8 mouse cellular contexts compared by ENCODE assay signal in the genomic region with DNA sequence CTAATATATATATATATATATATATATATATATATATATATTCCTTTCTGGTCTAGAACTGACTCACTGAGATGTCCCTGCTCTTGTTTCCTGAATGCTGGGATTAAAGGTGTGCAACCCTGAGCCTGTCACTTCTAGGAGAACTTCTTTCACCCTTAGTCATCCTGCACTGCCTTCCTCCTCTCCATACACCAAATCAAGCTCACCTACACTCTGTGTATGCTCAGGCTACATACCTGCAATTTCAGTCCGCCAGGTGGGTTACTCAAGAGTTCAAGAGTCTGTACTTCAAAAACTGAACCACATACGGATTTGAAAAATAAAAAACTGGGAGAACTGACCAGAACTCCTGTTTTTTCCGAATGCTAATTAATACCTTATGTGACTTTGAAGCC. TPM values are rescaled to one million over a fixed set of nuclear protein-coding genes. Genes with fewer than 3 reads are reported as not detected.
DNase-seq lines count a peak whose midpoint lies in the region; ATAC-seq and TF ChIP-seq lines count a peak whose summit lies in the region.

No protein-coding gene starts in this region.

- H3K4me3 ChIP-seq in kidney, embryonic 14.5 days (ENCODE audit: low read length): peak overlapping the region; percentile 83
- peak overlapping the region; percentile 51 for H3K4me3 ChIP-seq in cortical plate, adult 2 months (ENCODE audit: insufficient read depth, low read length)
- H3K4me3 ChIP-seq in hindbrain, embryonic 16.5 days (ENCODE audit: low read length): peak overlapping the region; percentile 59
- peak overlapping the region; percentile 63 for H3K4me3 ChIP-seq in midbrain, embryonic 14.5 days (replicated peaks; ENCODE audit: low read depth, low read length)

- WGBS in kidney, embryonic 14.5 days: 30% methylated on average over 3 of the region's 3 CpGs
- WGBS in hindbrain, embryonic 16.5 days: 25% methylated on average over 3 of the region's 3 CpGs
- WGBS in midbrain, embryonic 14.5 days: 29% methylated on average over 3 of the region's 3 CpGs

- DNase-seq in kidney, adult 11 months: no peak
- no peak for DNase-seq in midbrain, embryonic 14.5 days
- DNase-seq in thymus, postnatal 0 days (ENCODE audit: low spot score): no peak
- no peak for DNase-seq in Muller cell, postnatal 12 days (ENCODE audit: inconsistent ontology term)
- DNase-seq in MN1 (ENCODE audit: low spot score): no peak

- H3K36me3 ChIP-seq in kidney, embryonic 14.5 days (ENCODE audit: control insufficient read depth, insufficient read depth, low read length): peaks cover 41% of the 10 kb centered on the region
- peaks cover 25% of the 10 kb centered on the region for H3K36me3 ChIP-seq in hindbrain, embryonic 16.5 days (ENCODE audit: control insufficient read depth, insufficient read depth, low read length)
- peaks cover 46% of the 10 kb centered on the region for H3K36me3 ChIP-seq in midbrain, embryonic 14.5 days (ENCODE audit: control insufficient read depth, insufficient read depth, low read length)

- H3K4me1 ChIP-seq in kidney, embryonic 14.5 days (ENCODE audit: control insufficient read depth, insufficient read depth, low read length): no peaks in the 10 kb centered on the region
- H3K4me1 ChIP-seq in cortical plate, adult 2 months (ENCODE audit: control insufficient read depth, insufficient read depth, low read length): peaks cover 4% of the 10 kb centered on the region; the same call in 1 of the 2 replicates
- H3K4me1 ChIP-seq in hindbrain, embryonic 16.5 days (ENCODE audit: control insufficient read depth, insufficient read depth, low read depth, low read length): no peaks in the 10 kb centered on the region
- H3K4me1 ChIP-seq in midbrain, embryonic 14.5 days (ENCODE audit: control insufficient read depth, insufficient read depth, low read length): no peaks in the 10 kb centered on the region

- H3K27ac ChIP-seq in kidney, embryonic 14.5 days (ENCODE audit: low read depth, low read length): no peak overlapping the region
- no peak overlapping the region for H3K27ac ChIP-seq in cortical plate, adult 2 months (ENCODE audit: insufficient read depth, low read length)
- H3K27ac ChIP-seq in hindbrain, embryonic 16.5 days (ENCODE audit: low read depth, low read length): no peak overlapping the region
- no peak overlapping the region for H3K27ac ChIP-seq in midbrain, embryonic 14.5 days (replicated peaks; ENCODE audit: low read depth, low read length)

- ATAC-seq in kidney, embryonic 14.5 days (ENCODE audit: low FRiP score, low TSS enrichment): peak; percentile 48
- peak; percentile 55 for ATAC-seq in hindbrain, embryonic 16.5 days
- peak; percentile 34; the same call in 1 of the 2 replicates for ATAC-seq in midbrain, embryonic 14.5 days (ENCODE audit: low FRiP score, low TSS enrichment)

- H3K9ac ChIP-seq in kidney, embryonic 14.5 days (ENCODE audit: low read depth, low read length): no peak overlapping the region
- no peak overlapping the region for H3K9ac ChIP-seq in hindbrain, embryonic 16.5 days (ENCODE audit: low read depth, low read length)
- no peak overlapping the region; the same call in 1 of the 2 replicates for H3K9ac ChIP-seq in midbrain, embryonic 14.5 days (replicated peaks; ENCODE audit: low read length)

- TF ChIP-seq CTCF in cortical plate, adult 2 months (IDR thresholded peaks at IDR 0.05; ENCODE audit: extremely low read depth, insufficient read depth, low read length): no peak

- no peaks in the 10 kb centered on the region for H3K27me3 ChIP-seq in kidney, embryonic 14.5 days (ENCODE audit: control insufficient read depth, insufficient read depth, low read length)
- H3K27me3 ChIP-seq in hindbrain, embryonic 16.5 days (replicated peaks; ENCODE audit: control insufficient read depth, insufficient read depth, low read length): no peaks in the 10 kb centered on the region
- no peaks in the 10 kb centered on the region for H3K27me3 ChIP-seq in midbrain, embryonic 14.5 days (ENCODE audit: control insufficient read depth, insufficient read depth, low read length)

- peak overlapping the region; percentile 62 for H3K4me2 ChIP-seq in kidney, embryonic 14.5 days (replicated peaks; ENCODE audit: low read depth, low read length)
- peak overlapping the region; percentile 61 for H3K4me2 ChIP-seq in hindbrain, embryonic 16.5 days (ENCODE audit: low read length)
- peak overlapping the region; percentile 70 for H3K4me2 ChIP-seq in midbrain, embryonic 14.5 days (ENCODE audit: low read length)

- TF ChIP-seq POLR2A in cortical plate, adult 2 months (IDR thresholded peaks at IDR 0.05; ENCODE audit: extremely low read depth, insufficient read depth, low read length): no peak

- H3K9me3 ChIP-seq in kidney, embryonic 14.5 days (ENCODE audit: control insufficient read depth, low read length): no peaks in the 10 kb centered on the region
- no peaks in the 10 kb centered on the region for H3K9me3 ChIP-seq in hindbrain, embryonic 16.5 days (ENCODE audit: control insufficient read depth, low read length)
- H3K9me3 ChIP-seq in midbrain, embryonic 14.5 days (ENCODE audit: control insufficient read depth, low read length): no peaks in the 10 kb centered on the region

RNA-seq across cellular contexts. Expression of a gene that starts 0.3 kb away (rescaled TPM):
- 36.2 and 40.1 TPM in 2 replicates for polyA plus RNA-seq in kidney, embryonic 14.5 days (2014; fragmentation: Nextera tagmentation; extraction: Ambion mirVana)
- 52.8 and 53.3 TPM in 2 replicates for polyA plus RNA-seq in cortical plate, adult 2 months (2012; rRNA removed)
- 46.0 and 49.1 TPM in 2 replicates for polyA plus RNA-seq in hindbrain, embryonic 16.5 days (2015; fragmentation: Nextera tagmentation; extraction: Ambion mirVana)
- 27.2 and 35.3 TPM in 2 replicates for polyA plus RNA-seq in midbrain, embryonic 14.5 days (2014; fragmentation: Nextera tagmentation; extraction: Ambion mirVana)
- polyA plus RNA-seq in thymus, postnatal 0 days (2015; fragmentation: Nextera tagmentation; extraction: Ambion mirVana): 19.5 and 34.3 TPM in 2 replicates

RNA-seq across cellular contexts. Expression of a gene that starts 0.3 kb away (rescaled TPM):
- not detected in 2 replicates for polyA plus RNA-seq in kidney, embryonic 14.5 days (2014; fragmentation: Nextera tagmentation; extraction: Ambion mirVana)
- 0.45 TPM in 1 of 2 replicates, not detected in the other for polyA plus RNA-seq in cortical plate, adult 2 months (2012; rRNA removed)
- polyA plus RNA-seq in hindbrain, embryonic 16.5 days (2015; fragmentation: Nextera tagmentation; extraction: Ambion mirVana): not detected in 2 replicates
- polyA plus RNA-seq in midbrain, embryonic 14.5 days (2014; fragmentation: Nextera tagmentation; extraction: Ambion mirVana): not detected in 2 replicates
- polyA plus RNA-seq in thymus, postnatal 0 days (2015; fragmentation: Nextera tagmentation; extraction: Ambion mirVana): not detected in 2 replicates

RNA-seq across cellular contexts. Expression of a gene that starts 24.3 kb away (rescaled TPM):
- 62.7 and 63.0 TPM in 2 replicates for polyA plus RNA-seq in kidney, embryonic 14.5 days (2014; fragmentation: Nextera tagmentation; extraction: Ambion mirVana)
- 2.5 and 2.9 TPM in 2 replicates for polyA plus RNA-seq in cortical plate, adult 2 months (2012; rRNA removed)
- polyA plus RNA-seq in hindbrain, embryonic 16.5 days (2015; fragmentation: Nextera tagmentation; extraction: Ambion mirVana): 9.6 and 10.7 TPM in 2 replicates
- 6.8 and 11.1 TPM in 2 replicates for polyA plus RNA-seq in midbrain, embryonic 14.5 days (2014; fragmentation: Nextera tagmentation; extraction: Ambion mirVana)
- polyA plus RNA-seq in thymus, postnatal 0 days (2015; fragmentation: Nextera tagmentation; extraction: Ambion mirVana): 60.7 and 68.5 TPM in 2 replicates

RNA-seq across cellular contexts. Expression of a gene that starts 24.5 kb away (rescaled TPM):
- polyA plus RNA-seq in kidney, embryonic 14.5 days (2014; fragmentation: Nextera tagmentation; extraction: Ambion mirVana): 65.7 and 83.8 TPM in 2 replicates
- polyA plus RNA-seq in cortical plate, adult 2 months (2012; rRNA removed): 82.7 and 85.3 TPM in 2 replicates
- 100 and 104 TPM in 2 replicates for polyA plus RNA-seq in hindbrain, embryonic 16.5 days (2015; fragmentation: Nextera tagmentation; extraction: Ambion mirVana)
- 80.2 and 82.3 TPM in 2 replicates for polyA plus RNA-seq in midbrain, embryonic 14.5 days (2014; fragmentation: Nextera tagmentation; extraction: Ambion mirVana)
- 98.8 and 111 TPM in 2 replicates for polyA plus RNA-seq in thymus, postnatal 0 days (2015; fragmentation: Nextera tagmentation; extraction: Ambion mirVana)

RNA-seq across cellular contexts. Expression of a gene that starts 40.6 kb away (rescaled TPM):
- 97.3 and 99.0 TPM in 2 replicates for polyA plus RNA-seq in kidney, embryonic 14.5 days (2014; fragmentation: Nextera tagmentation; extraction: Ambion mirVana)
- polyA plus RNA-seq in cortical plate, adult 2 months (2012; rRNA removed): 24.7 and 26.6 TPM in 2 replicates
- polyA plus RNA-seq in hindbrain, embryonic 16.5 days (2015; fragmentation: Nextera tagmentation; extraction: Ambion mirVana): 75.2 and 79.1 TPM in 2 replicates
- polyA plus RNA-seq in midbrain, embryonic 14.5 days (2014; fragmentation: Nextera tagmentation; extraction: Ambion mirVana): 53.5 and 55.3 TPM in 2 replicates
- 123 and 126 TPM in 2 replicates for polyA plus RNA-seq in thymus, postnatal 0 days (2015; fragmentation: Nextera tagmentation; extraction: Ambion mirVana)
